Mouse (Mus musculus): Measurements from ENCODE around the gene 1700017B05Rik.

1700017B05Rik gene

GRCm38 (mm10) chr9:57272902-57273804, 10.7 kb upstream of the 1700017B05Rik start:
- DNase-seq (ENCODE audit: low read depth, low spot score): no peak

- no peak for DNase-seq (ENCODE audit: low read depth, low spot score)
Measured at GRCm38 (mm10) chr9:57271837-57272562, 9.6 kb upstream of the 1700017B05Rik start.

GRCm38 (mm10) chr9:57271081-57271480, 8.7 kb upstream of the 1700017B05Rik start:
- DNase-seq (ENCODE audit: low read depth, low spot score): no peak

- no peak for DNase-seq (ENCODE audit: low read depth, low spot score)
Measured at GRCm38 (mm10) chr9:57270399-57270798, 8.0 kb upstream of the 1700017B05Rik start.

- DNase-seq (ENCODE audit: low read depth, low spot score): no peak
Measured at GRCm38 (mm10) chr9:57269384-57269783, 7.0 kb upstream of the 1700017B05Rik start.

GRCm38 (mm10) chr9:57268575-57268974, 6.2 kb upstream of the 1700017B05Rik start:
- no peak for DNase-seq (ENCODE audit: low read depth, low spot score)

GRCm38 (mm10) chr9:57268078-57268477, 5.7 kb upstream of the 1700017B05Rik start:
- DNase-seq (ENCODE audit: low read depth, low spot score): no peak

GRCm38 (mm10) chr9:57267421-57267820, 5.0 kb upstream of the 1700017B05Rik start:
- DNase-seq (ENCODE audit: low read depth, low spot score): no peak

- no peak for DNase-seq (ENCODE audit: low read depth, low spot score)
Measured at GRCm38 (mm10) chr9:57265125-57265524, 2.7 kb upstream of the 1700017B05Rik start.

- DNase-seq (ENCODE audit: low read depth, low spot score): peak; percentile 38
Measured at GRCm38 (mm10) chr9:57262795-57263684, 628 bp upstream of the 1700017B05Rik start.

GRCm38 (mm10) chr9:57261516-57261912, 898 bp downstream of the 1700017B05Rik start:
- DNase-seq (ENCODE audit: low read depth, low spot score): no peak

GRCm38 (mm10) chr9:57260940-57261339, 1.5 kb downstream of the 1700017B05Rik start:
- DNase-seq (ENCODE audit: low read depth, low spot score): no peak

- DNase-seq (ENCODE audit: low read depth, low spot score): peak; percentile 65
Measured at GRCm38 (mm10) chr9:57259736-57260135, 2.7 kb downstream of the 1700017B05Rik start.

GRCm38 (mm10) chr9:57257627-57258026, 4.8 kb downstream of the 1700017B05Rik start:
- DNase-seq (ENCODE audit: low read depth, low spot score): no peak

- no peak for DNase-seq (ENCODE audit: low read depth, low spot score)
Measured at GRCm38 (mm10) chr9:57256861-57257260, 5.6 kb downstream of the 1700017B05Rik start.

- no peak for DNase-seq (ENCODE audit: low read depth, low spot score)
Measured at GRCm38 (mm10) chr9:57256309-57256708, 6.1 kb downstream of the 1700017B05Rik start.

GRCm38 (mm10) chr9:57254823-57255495, 7.5 kb downstream of the 1700017B05Rik start:
- no peak for DNase-seq (ENCODE audit: low read depth, low spot score)

- DNase-seq (ENCODE audit: low read depth, low spot score): no peak
Measured at GRCm38 (mm10) chr9:57254061-57254460, 8.4 kb downstream of the 1700017B05Rik start.

GRCm38 (mm10) chr9:57251139-57251538, 11.3 kb downstream of the 1700017B05Rik start:
- DNase-seq (ENCODE audit: low read depth, low spot score): no peak

GRCm38 (mm10) chr9:57250026-57250425, 12.4 kb downstream of the 1700017B05Rik start:
- no peak for DNase-seq (ENCODE audit: low read depth, low spot score)
